Mouse (Mus musculus) frontal cortex, postnatal 14 days (tissue): ENCODE measurements around the gene Tm4sf19.

Source experiments
- DNase-seq, 2 experiments: peaks; one replicate each; pipeline ENCODE4 v3.0.0; 2022; ENCODE audit warnings: low spot score in 2 of 2

Gene Tm4sf19

DNA sequence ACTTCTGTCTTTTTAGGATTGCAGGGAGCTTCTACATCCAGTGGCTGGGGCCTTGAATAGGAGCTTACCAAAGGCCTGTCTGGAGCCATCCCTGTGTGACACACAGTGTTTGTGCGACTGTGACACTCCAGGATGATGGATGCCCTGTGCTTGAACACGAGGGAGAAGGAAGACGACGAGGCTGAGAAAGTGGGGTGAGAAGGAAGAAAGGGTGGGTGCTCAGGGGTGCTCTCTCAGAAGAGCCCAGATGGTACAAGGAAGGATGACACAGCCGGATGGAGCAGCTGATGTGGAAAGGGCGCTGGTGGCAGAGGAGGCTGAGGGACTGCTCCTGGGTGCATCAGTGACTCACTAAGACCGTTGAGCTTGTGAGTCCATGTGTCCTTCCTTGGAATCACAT, at the start of gene Tm4sf19:
TSS of gene Tm4sf19 (plus strand) at position 240 of the 400 bp plus-strand sequence.
- no peak for DNase-seq

DNA sequence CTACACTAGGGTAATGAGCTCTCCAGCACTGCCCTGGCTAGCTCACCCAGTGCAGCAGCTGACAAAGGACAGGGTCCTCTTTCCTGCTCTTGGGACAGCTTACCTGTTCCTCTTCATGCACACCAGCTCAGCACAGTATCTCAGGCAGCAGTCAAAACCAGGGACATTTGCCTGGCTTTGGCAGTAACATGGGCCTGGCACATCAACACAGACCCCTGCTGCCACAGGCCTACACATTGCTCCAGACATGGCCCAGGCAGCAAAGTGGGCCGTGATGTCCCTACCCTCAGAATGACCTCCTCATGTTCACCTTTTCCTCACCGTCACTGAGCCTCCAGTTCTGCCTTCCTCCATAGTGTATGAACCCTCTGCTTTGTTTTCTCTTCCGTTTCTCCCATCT, 49.5 kb upstream of the Tm4sf19 start:
- DNase-seq: no peak

DNA sequence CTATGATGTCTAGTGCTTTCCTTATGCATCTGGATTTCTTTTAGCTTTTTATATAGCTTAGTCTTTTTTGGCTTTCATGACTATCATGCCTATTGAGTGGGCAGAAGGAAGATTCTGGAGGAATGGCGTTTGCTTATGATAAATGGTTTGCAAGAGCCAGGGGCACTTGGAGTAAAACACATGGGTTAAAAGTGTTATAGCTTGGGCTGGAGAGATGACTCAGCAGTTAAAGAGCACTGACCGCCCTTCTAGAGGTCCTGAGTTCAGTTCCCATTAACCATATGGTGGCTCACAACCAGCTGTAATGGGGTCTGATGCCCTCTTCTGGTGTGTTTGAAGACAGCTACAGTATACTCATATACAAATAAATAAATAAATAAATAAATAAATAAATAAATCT, 36.8 kb upstream of the Tm4sf19 start:
- no peak for DNase-seq

DNA sequence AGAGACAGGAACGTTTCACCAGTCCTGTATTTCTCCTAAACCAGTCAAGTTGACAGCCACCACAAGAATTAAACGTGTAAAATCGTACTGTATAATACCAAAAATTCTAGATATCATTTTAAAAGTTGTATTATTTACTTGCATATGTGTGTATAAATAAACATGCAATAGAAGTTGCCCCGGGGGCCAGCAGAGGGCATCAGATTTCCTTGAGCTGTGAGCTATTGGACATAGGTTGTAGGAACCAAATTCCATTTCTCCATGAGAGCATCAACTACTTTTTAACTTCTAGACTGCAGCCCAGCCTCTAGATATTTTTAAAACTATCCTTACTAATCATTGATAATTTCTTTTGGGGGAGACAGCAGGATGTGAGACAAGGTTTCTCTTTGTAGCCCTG, 29.0 kb upstream of the Tm4sf19 start:
- DNase-seq: peak in 1 of 2 experiments; percentile 18

GRCm38 (mm10) chr16:32379575-32379974, 20.7 kb upstream of the Tm4sf19 start:
- no peak for DNase-seq

GRCm38 (mm10) chr16:32382901-32383300, 17.4 kb upstream of the Tm4sf19 start:
- DNase-seq: no peak

- no peak for DNase-seq
Observed at GRCm38 (mm10) chr16:32384885-32385284, 15.4 kb upstream of the Tm4sf19 start.

DNA sequence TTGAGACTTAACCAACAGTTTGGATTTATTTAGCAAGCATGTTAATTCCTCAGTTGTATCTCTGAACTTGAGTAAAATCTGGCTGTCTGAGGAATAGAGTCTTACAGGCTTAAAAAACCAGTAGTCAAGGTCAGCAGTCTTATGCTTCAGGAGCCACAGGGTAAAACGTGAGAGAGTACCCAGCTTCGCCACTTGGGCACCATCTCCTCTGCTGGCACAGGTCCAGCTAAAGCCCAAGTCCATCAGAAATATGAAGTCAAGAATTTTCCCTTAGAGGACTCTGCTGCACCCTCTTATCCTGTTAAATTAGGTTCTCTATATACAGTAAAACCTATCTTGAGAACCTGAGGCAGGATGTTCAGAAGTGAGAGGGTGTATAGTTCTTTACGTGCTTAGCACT, 13.5 kb upstream of the Tm4sf19 start:
- no peak for DNase-seq

- no peak for DNase-seq
Observed at GRCm38 (mm10) chr16:32389049-32389448, 11.3 kb upstream of the Tm4sf19 start.

GRCm38 (mm10) chr16:32389841-32390240, 10.5 kb upstream of the Tm4sf19 start:
- DNase-seq: no peak

DNA sequence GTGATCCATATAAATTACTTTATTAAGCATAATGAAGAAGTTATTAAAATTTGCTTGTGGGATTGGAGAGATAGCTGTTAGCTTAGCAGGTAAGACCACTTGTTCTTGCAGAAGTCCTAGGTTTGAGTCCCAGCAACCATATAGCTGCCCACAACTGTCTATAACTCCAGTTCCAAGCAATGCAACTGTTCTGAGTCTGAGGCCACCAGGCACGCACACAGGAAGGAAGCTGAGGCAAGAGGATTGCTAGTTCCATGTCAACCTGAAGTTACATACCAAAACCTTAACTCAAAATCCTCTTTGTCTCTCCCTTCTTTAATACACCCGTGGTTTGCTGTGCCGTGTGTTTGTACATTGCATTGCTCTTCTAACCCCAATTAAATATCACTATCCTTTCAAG, 9.4 kb upstream of the Tm4sf19 start:
- DNase-seq: no peak

GRCm38 (mm10) chr16:32395679-32396540, 4.4 kb upstream of the Tm4sf19 start:
- DNase-seq: no peak

- DNase-seq: no peak
Observed at GRCm38 (mm10) chr16:32396541-32396835, 3.8 kb upstream of the Tm4sf19 start.

GRCm38 (mm10) chr16:32398206-32398605, 2.1 kb upstream of the Tm4sf19 start:
- DNase-seq: no peak

- no peak for DNase-seq
Observed at GRCm38 (mm10) chr16:32401335-32401965, 1.1 kb downstream of the Tm4sf19 start.

GRCm38 (mm10) chr16:32402818-32403217, 2.5 kb downstream of the Tm4sf19 start:
- DNase-seq: no peak

DNA sequence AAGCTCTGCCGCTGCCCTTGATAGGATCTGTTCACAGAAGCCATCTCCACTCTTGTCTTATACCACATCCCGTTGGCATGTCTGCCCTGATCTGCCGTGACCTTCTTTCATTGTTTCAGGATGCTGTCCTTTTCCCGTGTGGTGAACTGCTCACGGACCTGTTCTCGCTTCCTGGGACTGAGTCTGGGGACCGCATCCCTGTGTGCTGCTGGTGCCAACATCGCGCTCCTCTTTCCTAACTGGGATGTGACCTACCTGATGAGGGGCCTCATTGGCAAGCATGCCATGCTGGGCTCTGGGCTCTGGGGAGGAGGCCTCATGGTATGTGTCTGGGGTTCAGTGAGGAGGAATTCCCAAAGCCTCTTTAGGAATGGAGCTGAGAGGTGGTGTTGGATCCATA, 5.4 kb downstream of the Tm4sf19 start:
- no peak for DNase-seq

GRCm38 (mm10) chr16:32406671-32407070, 6.4 kb downstream of the Tm4sf19 start:
- no peak for DNase-seq

DNA sequence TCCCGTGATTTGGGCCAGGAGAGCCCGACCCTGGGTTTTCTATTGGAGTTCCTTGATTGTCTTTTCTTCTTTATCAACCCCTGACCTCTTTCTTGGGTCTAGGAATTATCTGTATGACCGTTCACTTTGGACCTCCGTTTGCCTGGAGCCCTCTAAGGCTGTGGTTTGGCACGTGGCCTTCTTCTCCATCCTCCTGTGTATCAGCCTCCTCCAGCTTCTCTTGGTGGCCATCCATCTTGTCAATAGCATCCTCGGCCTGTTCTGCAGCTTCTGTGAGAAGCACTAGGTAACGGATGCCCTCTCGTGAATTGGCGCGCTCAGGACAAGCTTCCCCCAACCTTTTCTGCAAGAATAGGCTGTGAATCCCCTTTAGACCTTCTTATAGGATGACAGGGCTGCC, 7.4 kb downstream of the Tm4sf19 start:
- DNase-seq: no peak

DNA sequence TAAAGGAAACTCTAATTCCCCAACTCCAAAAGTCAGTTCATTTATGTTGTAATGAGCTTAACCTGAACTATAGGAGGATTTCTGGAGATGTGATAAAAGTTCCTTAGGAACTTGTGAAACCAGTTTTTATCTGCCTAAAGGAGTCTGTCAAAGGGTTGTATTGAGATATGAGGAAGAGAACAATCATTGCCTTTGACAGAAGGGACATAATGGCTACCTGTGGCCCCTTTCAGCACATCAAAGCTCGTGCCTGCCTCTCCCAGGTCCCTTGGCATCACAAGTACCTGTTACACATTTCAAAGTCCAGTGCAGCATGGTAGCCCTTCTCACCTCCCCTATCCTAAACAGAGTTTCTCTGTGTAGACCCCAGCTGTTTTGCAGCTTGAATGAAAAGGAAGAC, 17.2 kb downstream of the Tm4sf19 start:
- no peak for DNase-seq

GRCm38 (mm10) chr16:32419517-32420483, 19.5 kb downstream of the Tm4sf19 start, which contains the start of gene Tctex1d2:
TSS of gene Tctex1d2 (plus strand) at chr16:32419702.
- peak; percentile 92 to 93 for DNase-seq

- no peak for DNase-seq
Observed at GRCm38 (mm10) chr16:32427506-32427905, 27.2 kb downstream of the Tm4sf19 start.
